Mouse (Mus musculus) spleen, adult 2 months (tissue): ENCODE data around the gene Brat1.

Experiments used
- CTCF ChIP-seq: fragments of 200-500 bp; IDR thresholded peaks from 2 replicates; pipeline ENCODE4 v1.5.1; 2011; ENCODE audit warnings: mild to moderate bottlenecking, inconsistent platforms; ENCODE audit not compliant: insufficient read depth, insufficient read length, insufficient replicate concordance; ENCODE audit errors: extremely low read depth
- POLR2A ChIP-seq: fragments of 200-500 bp; IDR thresholded peaks from 2 replicates; pipeline ENCODE4 v1.6.1; 2011; ENCODE audit warnings: low read depth, low read length, inconsistent platforms

- TF ChIP-seq CTCF (peak; percentile 83), POLR2A (no peak)
Observed at GRCm38 (mm10) chr5:140663621-140664180, 41.1 kb upstream of the Brat1 start.
